Mouse (Mus musculus) mesoderm, embryonic 11.5 days (tissue): ENCODE results near the gene Gpr1.

ENCODE experiments used
- DNase-seq: peaks from one replicate; pipeline ENCODE4 v3.0.0-alpha.2; 2012; ENCODE audit warnings: low read depth, low spot score

The Gpr1 gene

DNA sequence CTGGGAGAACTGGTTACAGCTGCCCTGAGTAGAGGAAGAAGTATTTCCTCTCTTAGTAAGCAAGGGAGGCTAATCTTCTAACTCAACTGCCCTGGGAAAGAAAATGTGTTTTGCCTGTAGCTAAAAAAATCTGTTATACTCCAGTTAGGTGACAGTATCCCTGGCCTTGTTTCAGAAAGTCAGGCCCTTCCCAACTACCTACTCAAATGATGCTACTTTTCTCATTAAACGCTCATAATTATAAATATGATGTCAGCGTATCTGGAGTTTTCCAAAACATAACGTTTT is at the start of gene Gpr1:
TSS of gene Gpr1 (minus strand) at position 273 of the 288 bp plus-strand sequence.
- DNase-seq: no peak

GRCm38 (mm10) chr1:63263671-63264070 is 49.3 kb upstream of the Gpr1 start:
- no peak for DNase-seq

DNA sequence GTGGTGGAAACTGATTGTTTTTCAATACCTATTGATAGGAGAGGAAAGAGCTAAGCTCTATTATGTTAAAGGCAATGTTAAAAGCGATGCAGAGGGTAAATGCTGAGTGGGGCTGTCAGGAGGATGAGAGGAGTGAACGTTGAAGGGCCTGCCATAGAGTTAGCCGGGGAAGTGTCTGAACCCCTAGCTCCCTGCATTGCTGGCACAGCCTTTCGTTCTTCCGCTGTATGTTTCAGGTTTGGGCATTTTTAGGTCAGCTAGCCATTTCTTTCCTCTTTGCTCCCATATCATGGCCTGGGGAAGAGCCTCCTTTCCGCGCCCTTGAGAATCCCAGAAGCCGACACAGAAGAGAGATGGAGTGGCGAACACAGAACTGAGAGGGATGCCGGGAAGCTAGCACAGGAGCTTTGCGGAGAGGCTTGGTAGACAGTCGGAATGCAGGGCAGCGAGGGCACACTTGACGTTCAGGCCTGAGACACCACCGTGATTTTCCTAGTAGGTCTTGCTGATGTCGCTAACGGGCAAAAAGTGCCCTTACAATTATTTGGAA is 46.8 kb upstream of the Gpr1 start:
- no peak for DNase-seq

DNA sequence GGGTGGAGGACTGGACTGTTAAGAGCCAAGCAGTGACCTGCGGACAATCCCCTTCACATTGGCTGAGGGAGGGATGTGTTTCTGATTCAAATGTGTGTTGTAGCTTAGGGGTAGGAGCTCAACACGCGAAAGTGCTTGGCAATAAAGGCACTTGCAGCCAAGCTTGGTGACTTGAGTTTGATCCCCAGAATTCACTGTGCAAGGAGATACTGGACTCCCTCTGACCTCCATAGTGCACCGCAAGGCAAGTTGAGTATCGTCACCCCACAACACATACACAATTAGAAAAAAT is 46.3 kb upstream of the Gpr1 start:
- no peak for DNase-seq

- DNase-seq: no peak
Measured at GRCm38 (mm10) chr1:63259916-63260741, 45.8 kb upstream of the Gpr1 start.

DNA sequence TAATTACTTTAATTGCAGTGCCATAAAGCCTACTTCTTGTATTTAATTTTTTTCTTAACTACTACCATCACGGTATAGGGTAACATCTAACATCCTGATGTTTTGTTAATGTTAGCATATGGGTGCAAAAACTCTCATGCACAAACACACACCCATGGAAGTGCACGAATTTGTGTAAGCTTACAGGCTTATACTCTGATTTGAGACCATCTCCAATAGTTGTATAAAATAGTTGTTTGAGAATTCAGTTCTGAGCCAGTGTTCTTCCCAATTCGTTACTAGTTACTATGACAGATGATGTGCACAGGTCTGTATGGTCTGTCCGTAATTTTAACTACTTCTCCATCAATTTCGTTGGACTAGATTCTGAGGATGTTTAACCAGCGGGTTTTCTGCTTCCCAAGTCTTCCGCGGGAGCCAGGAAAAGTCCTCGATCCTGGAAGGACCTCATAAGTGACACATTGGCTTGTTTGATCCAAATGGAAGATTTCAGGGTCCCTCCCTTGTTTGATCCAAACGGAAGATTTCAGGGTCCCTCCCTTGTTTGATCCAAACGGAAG is 45.0 kb upstream of the Gpr1 start:
- DNase-seq: no peak

DNA sequence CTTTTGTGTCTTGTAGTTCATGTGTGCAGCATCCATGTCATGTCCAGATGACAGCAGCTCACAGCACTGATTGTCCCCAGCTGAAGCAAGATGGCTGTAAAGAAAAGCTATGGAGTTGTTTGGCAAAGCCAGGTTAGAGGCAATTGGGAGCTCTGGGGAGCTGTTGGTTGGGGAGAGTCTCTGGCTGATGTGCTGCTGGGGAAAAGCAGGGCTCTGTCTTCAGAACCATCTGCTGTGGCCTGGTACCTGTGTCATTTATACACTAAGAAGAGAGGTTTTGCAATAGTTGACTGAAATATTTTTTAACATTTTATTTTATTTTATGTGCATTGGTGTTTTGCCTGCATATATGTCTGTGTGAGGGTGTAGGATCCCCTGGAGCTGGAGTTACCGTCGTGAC is 44.2 kb upstream of the Gpr1 start:
- no peak for DNase-seq

- DNase-seq: no peak
Measured at GRCm38 (mm10) chr1:63256083-63256482, 41.7 kb upstream of the Gpr1 start.

GRCm38 (mm10) chr1:63255101-63255500 is 40.8 kb upstream of the Gpr1 start:
- no peak for DNase-seq

- DNase-seq: no peak
Measured at GRCm38 (mm10) chr1:63253291-63253690, 38.9 kb upstream of the Gpr1 start.

- DNase-seq: no peak
Measured at GRCm38 (mm10) chr1:63252351-63253209, 38.2 kb upstream of the Gpr1 start.

DNA sequence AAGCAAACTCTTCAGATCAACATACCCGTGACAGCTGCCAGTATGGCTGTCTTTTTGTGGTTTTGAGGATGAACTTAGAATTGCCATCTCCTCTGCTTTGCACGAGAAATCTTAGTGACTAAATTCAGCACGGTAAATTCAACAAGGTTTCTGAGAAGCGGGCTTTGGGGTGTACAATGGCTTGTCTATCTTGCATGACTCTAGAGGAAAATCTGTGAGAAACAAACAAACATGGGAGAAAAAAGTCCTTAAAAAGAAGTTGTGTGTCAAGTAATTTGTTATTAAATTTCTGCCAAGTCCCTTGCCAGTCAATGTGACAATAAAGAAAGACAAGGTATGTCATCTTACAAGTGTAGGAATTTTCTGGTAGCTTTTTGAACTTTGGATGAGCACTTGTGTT is 34.9 kb upstream of the Gpr1 start:
- DNase-seq: no peak

GRCm38 (mm10) chr1:63248360-63248851 is 34.1 kb upstream of the Gpr1 start:
- no peak for DNase-seq

DNA sequence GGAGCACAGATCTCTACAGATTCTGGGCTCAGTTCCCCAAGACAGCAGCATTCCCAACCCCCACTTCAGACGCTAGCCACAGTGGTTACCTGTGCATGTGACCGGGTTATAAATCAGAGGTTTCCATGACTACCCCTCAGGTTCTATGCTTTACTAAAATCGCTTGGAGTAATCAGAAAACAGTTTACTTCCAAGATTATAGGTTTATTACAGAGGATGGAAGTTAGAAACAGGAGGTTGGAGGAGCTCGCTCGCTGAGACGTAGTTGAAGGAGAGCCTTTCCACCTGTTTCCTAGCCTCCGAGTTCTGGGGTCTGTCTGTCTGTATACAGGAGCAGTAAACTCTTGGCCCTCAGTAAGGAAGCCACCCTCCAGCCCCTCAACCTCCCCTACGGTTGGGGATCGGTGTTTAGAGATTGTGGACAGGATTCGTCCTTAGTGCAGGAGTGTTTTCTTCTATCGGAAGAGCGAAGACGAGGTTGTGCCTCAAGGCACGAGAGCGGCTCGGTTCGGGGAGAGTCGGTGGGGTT is 33.6 kb upstream of the Gpr1 start:
- DNase-seq: no peak

GRCm38 (mm10) chr1:63246862-63247521 is 32.6 kb upstream of the Gpr1 start:
- DNase-seq: peak; percentile 89

GRCm38 (mm10) chr1:63243854-63244253 is 29.5 kb upstream of the Gpr1 start:
- DNase-seq: no peak

GRCm38 (mm10) chr1:63239751-63240150 is 25.4 kb upstream of the Gpr1 start:
- no peak for DNase-seq

DNA sequence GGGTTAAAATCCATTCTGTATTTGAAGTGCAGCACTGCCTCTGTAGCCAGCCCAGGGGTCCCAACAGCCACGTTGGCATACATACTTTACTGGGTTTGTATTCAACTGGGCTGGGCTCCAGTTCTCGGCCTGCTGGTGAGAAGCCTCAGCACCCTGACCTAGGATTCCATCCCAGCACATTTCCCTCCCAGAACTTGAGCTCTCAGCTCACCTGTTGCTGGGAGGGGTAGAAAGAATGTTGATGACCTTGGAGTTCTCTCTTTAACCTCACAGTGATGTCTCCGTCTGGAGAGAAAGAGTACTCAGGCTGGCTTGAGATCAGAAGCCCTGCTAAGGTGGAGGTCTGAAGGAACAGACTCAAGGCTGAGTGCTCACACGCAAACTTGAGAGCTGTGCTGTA is 25.0 kb upstream of the Gpr1 start:
- DNase-seq: no peak

- DNase-seq: no peak
Measured at GRCm38 (mm10) chr1:63237371-63237770, 23.0 kb upstream of the Gpr1 start.

- no peak for DNase-seq
Measured at GRCm38 (mm10) chr1:63227241-63227640, 12.9 kb upstream of the Gpr1 start.

DNA sequence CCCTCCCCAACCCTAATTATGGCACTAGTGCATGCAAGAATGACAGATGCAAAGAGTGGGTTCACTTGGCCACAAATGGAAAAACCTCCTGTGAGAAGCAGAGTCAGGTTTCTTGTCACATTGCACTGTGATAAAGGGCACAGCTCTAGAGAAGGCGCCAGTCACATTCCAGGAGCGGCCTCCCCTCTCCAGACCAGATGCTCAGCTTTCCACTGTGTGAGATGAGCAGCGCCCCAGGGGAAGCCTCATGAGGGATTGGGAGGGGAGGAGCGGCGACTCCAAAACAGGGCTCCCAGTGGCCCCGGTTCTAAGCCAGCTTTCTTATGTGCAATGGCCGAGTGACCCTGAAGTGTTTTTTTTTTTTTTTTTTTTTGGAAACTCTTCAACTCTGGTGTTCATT is 11.5 kb upstream of the Gpr1 start:
- peak; percentile 73 for DNase-seq

DNA sequence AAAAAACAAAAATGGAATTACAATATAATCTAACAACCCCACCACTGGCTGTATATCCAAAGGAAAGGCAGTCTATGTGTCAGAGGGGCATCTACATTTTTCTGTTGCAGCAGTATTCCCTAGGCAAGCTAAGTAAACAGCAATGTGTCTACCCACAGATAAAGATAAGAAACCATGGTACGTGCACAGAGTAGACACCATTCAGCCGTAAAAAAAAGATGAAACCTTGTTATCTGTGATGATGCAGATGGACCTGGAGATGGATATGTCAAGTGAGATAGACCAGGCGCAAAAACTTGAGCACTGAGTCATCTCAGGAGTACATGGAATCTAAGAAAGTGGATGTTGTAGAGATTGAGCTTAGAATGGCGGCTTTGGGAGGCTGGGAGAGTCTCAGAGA is 10.7 kb upstream of the Gpr1 start:
- no peak for DNase-seq
